Mouse (Mus musculus) stomach, embryonic 14.5 days (tissue): Measurements from ENCODE around the gene Mettl5. TPM values are rescaled to one million over a fixed set of nuclear protein-coding genes. Genes with fewer than 3 reads are reported as not detected.

Experiments
- ATAC-seq: fragments of 200-750 bp; cut with Nextera tagmentation; 2 replicates; pipeline ENCODE4 v1.8.0; 2017; ENCODE audit warnings: low read depth, moderate TSS enrichment; ENCODE audit not compliant: insufficient number of reproducible peaks, insufficient read depth, low FRiP score
- H3K27ac ChIP-seq: fragments of 300-500 bp; sonication (generic); 2 replicates; pipeline ENCODE4 v1.5.1; 2014; ENCODE audit warnings: mild to moderate bottlenecking, low read length, moderate library complexity, mixed read lengths
- H3K27me3 ChIP-seq: fragments of 300-500 bp; sonication (generic); 2 replicates; pipeline ENCODE4 v1.6.1; 2014; ENCODE audit warnings: low read length, control low read depth, mixed read lengths; ENCODE audit not compliant: control insufficient read depth, insufficient read depth
- H3K36me3 ChIP-seq: fragments of 300-500 bp; sonication (generic); 2 replicates; pipeline ENCODE4 v1.6.1; 2014; ENCODE audit warnings: mild to moderate bottlenecking, control low read depth, low read length, moderate library complexity, mixed read lengths; ENCODE audit not compliant: control insufficient read depth, insufficient read depth
- H3K4me1 ChIP-seq: fragments of 300-500 bp; sonication (generic); 2 replicates; pipeline ENCODE4 v1.6.1; 2014; ENCODE audit warnings: low read length, control low read depth, mixed read lengths; ENCODE audit not compliant: control insufficient read depth, insufficient read depth
- H3K4me2 ChIP-seq: fragments of 300-500 bp; sonication (generic); replicated peaks from 2 replicates; pipeline ENCODE4 v1.6.1; 2014; ENCODE audit warnings: low read depth, low read length, control low read depth
- H3K4me3 ChIP-seq: fragments of 300-500 bp; sonication (generic); 2 replicates; pipeline ENCODE4 v1.5.1; 2014; ENCODE audit warnings: low read depth, low read length, control low read depth
- H3K9ac ChIP-seq: fragments of 300-500 bp; sonication (generic); replicated peaks from 2 replicates; pipeline ENCODE4 v1.6.1; 2014; ENCODE audit warnings: low read depth, mild to moderate bottlenecking, control low read depth, low read length, moderate library complexity, mixed read lengths
- H3K9me3 ChIP-seq: fragments of 300-500 bp; sonication (generic); 2 replicates; pipeline ENCODE4 v1.6.1; 2016; ENCODE audit warnings: low read depth, low read length, control low read depth; ENCODE audit not compliant: control insufficient read depth
- WGBS: fragments of 180-500 bp; shearing (Covaris S2); extraction: QIAGEN DNeasy Blood & Tissue Kit; methylation state at CpG from one replicate; pipeline ENCODE4 v1.1.7; 2014; 5-methylcytosine and 5-hydroxymethylcytosine counted together
- polyA plus RNA-seq: library from polyadenylated mRNA; unstranded; fragments of >200 nt; fragmentation: Nextera tagmentation; extraction: Ambion mirVana; gene quantifications from 2 replicates; pipeline ENCODE4 v1.2.1, GENCODE M21; 2014

The Mettl5 gene
- polyA plus RNA-seq, 1 experiment from 2014 or later: 44.0 TPM

DNA sequence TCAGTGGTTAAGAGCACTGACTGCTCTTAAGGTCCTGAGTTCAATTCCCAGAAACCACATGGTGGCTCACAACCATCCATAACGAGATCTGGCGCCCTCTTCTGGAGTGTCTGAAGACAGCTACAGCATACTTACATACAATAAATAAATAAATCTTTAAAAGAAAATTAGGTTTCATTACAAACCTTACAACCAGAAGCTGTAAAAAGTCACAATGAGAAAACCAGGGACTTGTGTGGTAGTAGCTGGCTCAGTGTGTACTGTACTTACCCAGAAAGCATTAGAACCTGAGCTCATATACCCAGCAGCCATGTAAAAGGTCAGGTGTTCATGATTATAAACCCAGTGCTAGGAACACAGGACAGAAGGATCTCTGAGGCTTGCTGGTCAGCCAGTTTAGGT, 1.4 kb downstream of the Mettl5 start:
- Histone ChIP-seq H3K9me3 (no peaks in the 10 kb centered on the region), H3K27me3 (no peaks in the 10 kb centered on the region), H3K36me3 (no peaks in the 10 kb centered on the region), H3K4me2 (peak overlapping the region; percentile 53; the same call in 1 of the 2 replicates), H3K27ac (no peak overlapping the region), H3K4me1 (peaks cover 3% of the 10 kb centered on the region; the same call in 1 of the 2 replicates), H3K4me3 (no peak overlapping the region; the same call in 1 of the 2 replicates), H3K9ac (no peak overlapping the region)
- no peak for ATAC-seq
- WGBS: 74% methylated on average over 2 of the region's 2 CpGs

DNA sequence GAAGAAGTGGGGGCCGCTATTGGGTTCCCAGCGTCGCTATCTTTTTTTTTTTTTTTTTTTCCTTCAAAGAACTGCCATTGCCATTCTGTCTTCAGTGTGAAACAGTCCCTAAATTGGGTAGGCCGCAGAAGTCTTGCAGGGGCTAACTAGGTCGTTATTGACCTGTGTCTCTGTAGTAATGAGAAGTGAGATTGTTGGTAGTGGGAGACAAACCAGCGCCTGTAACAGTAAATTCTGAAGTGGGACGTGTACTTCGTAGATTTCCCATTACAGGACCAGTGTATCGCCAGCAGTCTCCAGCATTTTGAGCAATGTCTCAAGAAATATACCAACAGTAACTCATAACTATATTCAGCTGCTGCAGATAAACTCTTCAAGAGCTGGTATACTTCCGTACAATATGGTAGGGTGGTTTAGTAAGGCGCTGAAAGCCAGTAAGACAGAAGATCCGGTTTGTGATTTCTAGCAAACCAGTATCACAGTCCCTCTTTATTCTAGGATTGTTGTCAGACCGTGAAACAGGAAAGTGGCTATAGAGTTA, 23.2 kb downstream of the Mettl5 start:
- H3K27me3 ChIP-seq: no peaks in the 10 kb centered on the region
- no peaks in the 10 kb centered on the region for H3K9me3 ChIP-seq
- peaks cover 17% of the 10 kb centered on the region for H3K36me3 ChIP-seq
- no peaks in the 10 kb centered on the region for H3K4me1 ChIP-seq
- H3K4me2 ChIP-seq: peak overlapping the region; percentile 79
- H3K27ac ChIP-seq: peak overlapping the region; percentile 86
- ATAC-seq: no peak
- peak overlapping the region; percentile 69 for H3K4me3 ChIP-seq
- WGBS: 1% methylated on average over 13 of the region's 13 CpGs
- peak overlapping the region; percentile 95 for H3K9ac ChIP-seq

DNA sequence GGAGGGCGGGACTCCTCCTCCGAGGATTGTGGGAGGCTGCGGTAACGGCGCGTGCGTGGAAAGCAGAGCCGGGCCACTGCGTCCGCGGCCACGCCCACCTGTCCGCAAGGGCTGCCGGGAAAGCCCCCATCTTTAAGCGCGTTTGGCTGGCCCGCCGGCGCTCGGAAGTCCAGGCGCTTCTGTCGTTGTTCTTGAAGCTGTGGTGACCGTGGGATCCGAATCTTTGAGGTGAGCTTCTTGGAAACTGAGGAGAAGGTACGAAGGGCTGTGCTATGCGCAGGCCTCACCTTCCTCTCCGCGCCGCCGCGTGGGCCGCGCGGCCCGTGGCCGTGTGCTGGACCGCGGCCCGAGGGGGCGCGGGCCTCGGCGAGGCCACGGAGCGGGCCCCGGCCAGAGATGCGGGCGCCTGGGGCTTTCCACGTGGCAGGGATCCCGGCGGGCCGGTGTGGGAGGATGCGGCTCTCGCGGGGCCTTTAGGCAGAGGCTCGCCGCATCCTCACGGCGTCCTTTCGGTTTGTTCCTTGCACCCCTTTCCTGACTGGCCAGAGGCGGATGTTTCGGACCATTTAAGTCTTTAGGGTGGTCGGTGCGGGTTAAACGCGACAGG, 23.8 kb downstream of the Mettl5 start, which contains the start of gene Ssb:
Ssb (plus strand) TSS at position 78 of the 607 bp plus-strand sequence.
- H3K9me3 ChIP-seq: no peaks in the 10 kb centered on the region
- peak within 1 kb of the TSS; percentile 79 for H3K4me2 ChIP-seq
- under 1% methylated on average over 66 of the region's 66 CpGs for whole genome bisulfite sequencing
- peak within 1 kb of the TSS; percentile 69 for H3K4me3 ChIP-seq
- no peaks in the 10 kb centered on the region for H3K27me3 ChIP-seq
- peaks cover 11% of the 10 kb centered on the region; the same call in 1 of the 2 replicates for H3K36me3 ChIP-seq
- no peaks in the 10 kb centered on the region for H3K4me1 ChIP-seq
- H3K9ac ChIP-seq: peak within 1 kb of the TSS; percentile 95
- H3K27ac ChIP-seq: peak within 1 kb of the TSS; percentile 86
- ATAC-seq: peak; percentile 92

DNA sequence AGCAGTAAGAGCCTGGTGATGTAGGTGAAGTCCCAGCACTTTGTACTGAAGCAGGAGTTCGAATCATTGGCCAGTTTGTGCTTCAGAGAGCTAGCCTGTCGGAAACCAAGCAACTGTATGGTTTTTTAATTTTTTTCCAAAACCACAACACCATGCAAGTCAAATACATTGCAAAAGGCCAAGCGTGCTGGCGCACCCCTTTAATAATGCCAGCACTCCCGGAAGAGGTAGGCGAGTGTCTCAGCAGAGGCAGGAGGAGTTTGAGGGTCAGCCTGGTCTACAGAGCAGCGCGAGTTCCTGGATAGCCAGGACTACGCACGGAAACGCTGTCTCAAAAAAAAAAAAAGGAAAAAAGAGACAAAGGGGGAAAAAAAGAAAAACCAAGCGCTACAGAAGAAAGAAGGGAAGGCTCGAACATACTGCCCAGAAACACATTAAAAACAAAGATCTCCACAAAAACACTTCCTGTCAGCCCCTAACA, 24.4 kb downstream of the Mettl5 start:
- WGBS: 12% methylated on average over 12 of the region's 13 CpGs
- 0 out of 2 replicates have a peak, but pooled peaks have one; percentile 12 for ATAC-seq

DNA sequence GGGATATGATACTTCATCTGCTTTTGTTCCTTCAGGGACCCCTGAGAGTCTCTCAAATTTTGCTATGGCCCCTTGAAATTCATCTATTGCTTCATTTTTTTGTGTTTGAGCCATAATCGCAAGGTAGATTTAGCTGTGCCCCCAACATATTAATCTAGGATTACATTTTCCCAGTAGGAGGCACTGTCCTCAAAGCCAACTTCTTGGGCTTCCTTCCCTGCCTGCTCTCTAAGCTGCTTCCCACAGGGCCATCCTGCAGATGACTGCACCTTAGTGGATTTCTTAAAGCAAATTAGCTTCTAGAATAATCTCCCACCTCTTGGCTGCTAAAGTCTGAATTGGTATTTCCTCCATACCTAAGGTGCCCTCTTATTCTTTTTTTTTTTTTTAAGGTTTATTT, 27.5 kb downstream of the Mettl5 start:
- no peaks in the 10 kb centered on the region for H3K4me1 ChIP-seq
- no peak overlapping the region for H3K9ac ChIP-seq
- H3K27ac ChIP-seq: no peak overlapping the region
- no peaks in the 10 kb centered on the region for H3K36me3 ChIP-seq
- WGBS: 78% methylated on average over 1 of the region's 1 CpGs
- no peak for ATAC-seq
- no peak overlapping the region for H3K4me3 ChIP-seq
- no peak overlapping the region for H3K4me2 ChIP-seq
- no peaks in the 10 kb centered on the region for H3K27me3 ChIP-seq
- H3K9me3 ChIP-seq: no peaks in the 10 kb centered on the region

More for the DNA sequence above, 24.4 kb downstream of the Mettl5 start:
- Histone ChIP-seq H3K27me3 (no peaks in the 10 kb centered on the region), H3K4me3 (peak overlapping the region; percentile 69), H3K4me2 (peak overlapping the region; percentile 57), H3K36me3 (peaks cover 5% of the 10 kb centered on the region; the same call in 1 of the 2 replicates), H3K9me3 (no peaks in the 10 kb centered on the region), H3K9ac (peak overlapping the region; percentile 95; the same call in 1 of the 2 replicates), H3K4me1 (no peaks in the 10 kb centered on the region), H3K27ac (peak overlapping the region; percentile 86)

DNA sequence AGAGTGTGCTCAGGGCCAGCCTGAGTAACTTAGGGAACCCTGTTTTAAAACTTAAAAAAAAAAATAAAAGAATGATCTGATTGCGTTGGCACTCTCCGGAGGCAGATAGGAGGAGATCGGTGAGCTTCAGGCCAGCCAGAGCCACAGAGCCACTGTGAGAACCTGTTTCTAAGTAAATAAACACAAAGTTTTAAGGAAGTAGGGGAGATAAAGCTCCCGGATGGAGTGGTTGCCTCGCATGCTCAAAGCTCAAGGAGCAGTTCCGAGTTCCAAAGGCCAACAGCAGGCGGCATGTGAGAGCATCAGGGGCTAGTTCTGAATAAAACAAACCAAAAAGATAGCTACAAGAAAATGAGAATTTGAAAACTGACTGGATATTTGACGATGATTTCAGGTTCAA, 29.0 kb downstream of the Mettl5 start:
- no peak overlapping the region for H3K27ac ChIP-seq
- no peaks in the 10 kb centered on the region for H3K4me1 ChIP-seq
- H3K4me2 ChIP-seq: no peak overlapping the region
- H3K4me3 ChIP-seq: no peak overlapping the region
- H3K27me3 ChIP-seq: no peaks in the 10 kb centered on the region
- peak; percentile 66 for ATAC-seq
- WGBS: 33% methylated on average over 8 of the region's 8 CpGs
- H3K9me3 ChIP-seq: no peaks in the 10 kb centered on the region
- no peak overlapping the region for H3K9ac ChIP-seq
- no peaks in the 10 kb centered on the region for H3K36me3 ChIP-seq

DNA sequence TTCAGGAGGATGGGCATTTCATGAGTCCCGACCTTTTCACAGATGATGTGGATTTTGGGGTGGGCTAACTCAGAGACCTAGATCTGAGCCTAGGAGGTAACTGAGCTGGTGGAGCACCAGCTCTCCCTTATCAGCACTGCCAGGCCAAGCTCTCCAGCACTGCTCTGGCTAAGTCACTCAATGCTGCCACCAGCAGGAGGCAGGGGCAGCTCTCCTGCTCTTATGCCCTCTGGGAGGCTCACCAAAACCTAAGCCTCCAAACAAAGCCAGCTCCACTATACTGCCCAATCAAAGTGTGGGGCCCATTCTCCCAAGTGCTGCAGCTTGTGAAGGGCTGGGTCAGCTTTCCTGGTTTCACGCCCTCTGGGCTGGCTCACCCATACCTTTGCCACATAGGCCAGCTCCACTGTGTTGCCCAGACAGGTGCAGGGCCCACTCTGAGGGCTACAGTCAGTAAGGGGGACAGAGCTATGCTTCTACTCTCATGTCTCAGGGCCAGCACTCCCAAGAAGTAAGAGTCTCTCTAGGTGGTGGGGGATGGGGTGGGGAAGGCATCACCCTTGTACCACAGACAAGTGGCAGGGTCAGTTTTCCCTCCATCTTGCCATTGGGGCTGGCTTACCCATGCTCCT, 33.9 kb downstream of the Mettl5 start:
- H3K9ac ChIP-seq: no peak overlapping the region
- WGBS: 51% methylated on average over 2 of the region's 2 CpGs

DNA sequence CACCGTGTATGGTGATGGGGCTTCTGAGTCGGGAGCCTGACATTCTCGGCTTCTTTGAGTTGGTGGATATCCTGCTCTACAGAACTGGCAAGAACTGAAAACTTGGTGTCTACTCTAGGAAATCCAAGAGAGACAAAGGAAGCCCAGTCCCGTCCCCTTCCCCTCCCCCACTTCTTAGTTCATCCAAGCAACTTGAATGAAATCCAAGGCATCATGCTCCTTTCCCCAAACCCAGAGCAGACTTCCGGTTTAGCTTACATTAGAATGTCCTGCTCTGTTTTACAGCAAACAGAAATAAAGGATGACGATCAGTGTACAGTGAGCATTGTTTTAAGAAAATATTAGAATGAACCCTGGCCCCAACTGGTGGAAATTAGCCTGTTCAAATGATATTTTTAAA, 36.2 kb downstream of the Mettl5 start:
- whole genome bisulfite sequencing: 63% methylated on average over 6 of the region's 6 CpGs
- no peak overlapping the region for H3K27ac ChIP-seq

More for the DNA sequence above, 33.9 kb downstream of the Mettl5 start:
- no peaks in the 10 kb centered on the region for H3K27me3 ChIP-seq
- H3K4me1 ChIP-seq: no peaks in the 10 kb centered on the region
- H3K27ac ChIP-seq: no peak overlapping the region
- ATAC-seq: no peak; the same call in 1 of the 2 replicates
- no peaks in the 10 kb centered on the region for H3K36me3 ChIP-seq
- no peak overlapping the region for H3K4me2 ChIP-seq
- H3K9me3 ChIP-seq: no peaks in the 10 kb centered on the region
- no peak overlapping the region for H3K4me3 ChIP-seq

More for the DNA sequence above, 36.2 kb downstream of the Mettl5 start:
- H3K27me3 ChIP-seq: no peaks in the 10 kb centered on the region
- H3K9me3 ChIP-seq: no peaks in the 10 kb centered on the region
- H3K36me3 ChIP-seq: no peaks in the 10 kb centered on the region
- H3K9ac ChIP-seq: no peak overlapping the region
- no peak for ATAC-seq
- H3K4me1 ChIP-seq: no peaks in the 10 kb centered on the region
- no peak overlapping the region for H3K4me3 ChIP-seq
- no peak overlapping the region for H3K4me2 ChIP-seq
